Mouse (Mus musculus) ovary, adult 18-20 months (tissue): ENCODE data around the gene Fgfr2.

Source experiments
- DNase-seq: peaks from one replicate; pipeline ENCODE4 v3.0.0; 2022; ENCODE audit warnings: low spot score, mixed read lengths

Gene Fgfr2

GRCm38 (mm10) chr7:132657371-132658057 is 465.6 kb downstream of the Fgfr2 start:
- no peak for DNase-seq

DNA sequence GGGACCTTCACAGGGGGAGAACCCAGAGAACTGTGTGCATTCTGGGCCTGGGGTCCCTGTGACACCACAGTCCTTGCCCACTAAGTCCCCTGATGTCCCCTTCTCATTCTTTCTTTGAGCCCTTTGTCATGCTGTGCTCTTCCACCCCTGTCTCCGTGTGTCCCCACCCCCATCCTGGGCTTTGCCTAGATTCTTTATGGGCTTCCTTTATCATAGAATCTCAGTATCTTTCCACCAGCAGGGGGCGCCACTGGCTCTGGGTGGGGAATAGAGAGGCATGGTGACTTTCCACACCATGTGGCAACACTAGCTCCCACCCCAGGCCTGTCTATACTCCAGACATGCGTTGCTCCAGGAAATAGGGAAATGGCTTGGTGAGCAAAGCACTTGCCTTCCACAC is 466.6 kb downstream of the Fgfr2 start:
- DNase-seq: peak; percentile 47

DNA sequence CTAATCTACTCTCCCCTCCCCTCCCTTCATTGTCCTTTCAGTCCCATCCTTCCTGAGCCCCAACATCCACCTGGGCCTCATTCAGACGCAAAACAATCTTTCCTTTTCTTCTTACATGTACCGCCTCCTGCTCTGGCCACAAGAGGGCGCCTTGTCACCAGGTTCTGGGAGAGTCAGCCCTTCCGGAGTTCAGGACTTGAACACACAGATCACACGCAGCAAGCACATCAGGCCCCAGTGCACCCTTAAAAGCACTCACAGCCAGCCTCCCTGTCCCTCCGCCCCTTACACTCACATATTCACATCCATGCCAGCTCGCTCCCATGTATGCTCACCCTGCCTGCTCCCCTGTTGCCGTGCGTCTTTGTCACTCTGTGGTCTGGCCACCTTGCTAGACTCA is 467.1 kb downstream of the Fgfr2 start:
- peak; percentile 68 for DNase-seq

DNA sequence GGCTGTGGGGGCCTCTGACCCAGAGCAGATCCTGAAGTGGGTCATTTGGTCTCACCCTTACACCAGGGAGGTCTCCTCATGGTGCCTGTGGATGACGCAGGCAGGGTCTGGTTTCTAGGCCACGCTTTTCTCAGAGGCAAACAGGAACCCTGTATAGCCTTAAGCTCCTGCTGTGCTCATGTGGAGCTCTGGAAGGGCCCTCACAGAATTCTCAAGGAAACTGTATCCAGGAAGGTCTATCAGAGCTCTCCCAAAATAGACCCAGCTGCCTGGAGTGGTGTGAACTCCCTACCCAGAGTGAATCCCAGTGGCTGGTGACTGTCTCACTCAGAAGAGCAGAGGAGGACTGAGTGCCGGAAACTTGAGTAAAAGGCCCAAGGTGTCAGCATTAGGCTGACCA is 468.7 kb downstream of the Fgfr2 start:
- no peak for DNase-seq

- DNase-seq: no peak
Observed at GRCm38 (mm10) chr7:132646514-132646913, 476.6 kb downstream of the Fgfr2 start.

- no peak for DNase-seq
Observed at GRCm38 (mm10) chr7:132644605-132645279, 478.4 kb downstream of the Fgfr2 start.

GRCm38 (mm10) chr7:132641606-132642005 is 481.5 kb downstream of the Fgfr2 start:
- DNase-seq: no peak

- no peak for DNase-seq
Observed at GRCm38 (mm10) chr7:132640946-132641345, 482.2 kb downstream of the Fgfr2 start.

DNA sequence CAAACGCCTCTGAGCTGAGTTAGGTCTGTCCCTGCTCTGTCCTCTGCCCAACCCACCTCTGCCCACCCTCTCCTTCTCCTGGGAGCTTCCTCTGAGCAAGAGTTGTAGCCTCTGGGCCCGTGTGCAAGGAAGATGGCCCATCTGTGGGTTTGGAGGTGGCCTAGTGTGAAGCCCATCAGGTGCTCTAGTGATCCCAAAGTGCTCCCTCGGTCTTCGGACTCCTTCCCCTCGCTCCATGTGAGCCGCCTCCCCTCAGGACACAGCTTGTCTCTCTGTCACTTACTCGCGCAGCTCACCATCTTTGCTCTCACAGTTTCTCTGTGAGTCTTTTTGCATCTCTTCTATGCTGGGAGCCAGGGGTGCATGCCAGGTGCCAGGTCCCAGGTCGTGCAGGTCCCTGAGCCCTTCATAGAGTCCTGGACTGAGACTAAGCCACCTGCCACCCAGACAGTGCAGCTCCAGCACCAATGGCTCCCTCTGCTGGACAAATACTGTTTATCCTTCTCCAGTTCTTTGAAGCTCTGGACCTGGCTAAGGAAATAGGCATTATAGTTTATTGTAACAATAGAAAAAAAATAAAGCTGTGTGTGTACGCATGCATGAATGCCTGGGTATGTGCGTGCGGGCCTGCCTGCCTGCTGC is 484.6 kb downstream of the Fgfr2 start:
- no peak for DNase-seq

GRCm38 (mm10) chr7:132637292-132637691 is 485.9 kb downstream of the Fgfr2 start:
- no peak for DNase-seq

DNA sequence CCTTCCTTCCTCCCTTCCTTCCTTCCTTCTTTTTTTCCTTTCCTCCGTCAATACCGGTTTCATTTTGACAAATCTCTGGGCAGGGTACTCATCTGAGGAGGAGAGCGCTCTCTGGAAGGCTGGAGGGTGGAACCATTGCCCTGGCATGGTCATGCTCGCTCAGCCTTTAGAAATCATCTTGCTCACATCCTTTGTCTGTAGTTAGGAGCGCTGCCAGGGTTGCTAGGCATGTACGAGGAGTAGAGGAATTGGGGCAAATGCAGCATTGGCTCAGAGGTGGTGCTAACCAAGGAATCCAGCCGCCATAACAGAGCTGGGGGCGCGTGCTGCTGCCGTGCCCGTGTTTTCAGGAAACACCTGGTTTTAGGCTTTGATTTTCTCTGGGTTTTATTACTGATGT is 491.8 kb downstream of the Fgfr2 start:
- no peak for DNase-seq

GRCm38 (mm10) chr7:132627448-132627847 is 495.7 kb downstream of the Fgfr2 start:
- DNase-seq: no peak

- no peak for DNase-seq
Observed at GRCm38 (mm10) chr7:132626174-132626573, 497.0 kb downstream of the Fgfr2 start.

GRCm38 (mm10) chr7:132624161-132624560 is 499.0 kb downstream of the Fgfr2 start:
- DNase-seq: no peak

DNA sequence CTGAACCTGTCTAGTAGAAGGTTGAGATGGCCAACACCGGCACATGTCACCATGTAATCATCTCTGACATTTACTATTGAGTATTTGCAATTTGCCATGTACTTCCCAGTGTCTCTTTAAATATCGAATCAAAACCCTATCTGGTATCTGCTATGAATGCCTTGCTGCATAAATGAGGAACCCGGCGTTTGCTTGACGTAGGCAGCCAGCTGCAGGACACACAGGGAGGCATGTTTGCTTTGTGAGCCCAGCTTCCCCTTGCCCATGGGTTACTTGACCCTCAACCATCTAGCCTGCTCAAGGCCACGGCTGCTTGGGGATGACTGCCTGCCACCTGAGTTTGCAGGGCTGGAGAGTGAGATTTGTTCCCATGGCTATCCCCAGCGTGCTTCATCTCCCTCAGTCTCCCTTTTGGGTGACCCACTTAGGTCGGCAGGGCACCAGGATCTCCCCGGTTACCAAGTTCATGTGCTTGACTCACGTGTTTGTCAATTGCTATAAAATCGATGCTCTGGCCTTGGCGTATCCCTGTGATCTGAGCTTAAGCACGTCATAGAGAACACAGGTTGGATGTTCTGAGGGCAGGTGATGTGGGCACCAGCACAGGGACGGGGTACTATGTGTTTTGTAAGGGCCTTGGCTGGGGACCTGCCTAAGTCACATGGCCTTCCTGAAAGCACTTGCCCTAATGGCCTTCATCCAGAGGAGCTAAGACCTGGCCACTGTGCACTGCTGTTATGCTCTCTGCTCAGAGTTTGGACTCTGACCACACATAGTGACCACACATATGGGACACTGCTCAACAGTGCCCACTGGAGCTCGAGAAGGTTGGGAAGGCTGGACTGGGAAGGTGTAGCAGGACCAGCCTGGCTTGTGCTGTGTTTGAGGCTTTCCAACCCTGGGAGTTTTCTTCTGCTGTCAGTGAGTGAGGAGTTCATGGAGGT is 502.9 kb downstream of the Fgfr2 start:
- no peak for DNase-seq

DNA sequence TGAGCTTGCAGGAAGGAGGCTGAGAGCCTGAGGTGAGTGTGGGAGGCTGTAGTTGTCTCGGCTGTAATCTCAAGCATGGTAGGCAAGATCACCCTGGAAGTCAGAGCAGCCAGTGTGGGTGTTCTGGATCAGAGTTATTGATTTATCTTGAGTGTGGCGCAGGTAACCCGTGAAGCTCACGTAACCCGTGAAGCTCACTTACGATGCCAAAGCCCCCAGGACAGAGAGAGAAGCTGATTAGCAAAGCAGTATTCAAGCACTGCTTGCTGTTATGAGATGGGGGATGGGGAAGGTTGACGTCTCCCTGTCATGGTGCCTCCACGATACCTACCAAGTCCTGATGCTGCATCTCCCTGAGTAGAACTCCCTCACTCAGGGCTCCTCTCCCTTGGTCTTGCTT is 503.6 kb downstream of the Fgfr2 start:
- DNase-seq: no peak

DNA sequence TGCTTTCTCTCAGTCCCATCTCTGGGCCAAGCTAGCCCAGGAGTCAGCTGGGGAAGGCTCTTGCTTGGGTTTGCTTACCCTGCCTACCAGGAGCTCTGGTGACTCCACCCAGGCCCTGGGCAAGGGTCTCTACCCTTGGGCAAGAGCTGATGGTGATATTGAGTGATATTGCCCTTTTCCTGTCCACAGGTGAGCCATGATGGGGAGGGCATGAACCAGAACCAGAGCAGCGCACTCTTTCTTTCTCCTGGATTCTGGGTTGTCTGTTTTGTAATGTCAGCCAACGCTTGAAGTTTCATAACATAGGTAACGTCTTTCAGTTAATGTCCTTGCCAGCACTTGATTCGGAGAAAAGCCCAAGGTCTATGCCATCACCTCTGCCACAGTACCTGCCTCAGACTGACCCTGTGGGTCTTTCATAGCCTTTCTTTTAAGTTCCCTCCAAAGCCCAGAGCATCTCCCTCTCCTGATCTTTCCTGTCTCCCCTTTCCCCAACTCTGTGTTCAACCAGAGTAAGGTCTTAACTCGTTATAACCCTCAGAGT is 506.1 kb downstream of the Fgfr2 start:
- DNase-seq: no peak

DNA sequence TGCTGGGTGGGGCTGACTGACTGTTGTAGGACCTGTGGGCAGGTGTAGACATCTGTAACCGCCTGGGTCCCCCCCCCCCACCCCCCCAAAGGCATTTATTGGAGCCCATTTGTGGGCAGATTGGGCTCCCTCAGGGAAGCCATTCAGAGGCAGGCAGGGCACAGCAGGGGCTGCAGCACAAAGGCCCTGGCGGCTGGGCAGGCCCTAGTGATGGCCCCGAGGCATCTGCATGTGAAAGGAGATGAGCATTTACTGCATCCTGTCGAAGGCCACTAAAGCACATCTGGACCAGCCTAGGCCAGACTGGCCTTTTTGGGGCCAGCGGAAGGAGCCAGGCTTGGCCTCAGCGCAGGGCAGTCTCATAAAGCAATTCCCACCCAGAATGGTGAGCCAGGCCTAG is 506.8 kb downstream of the Fgfr2 start:
- no peak for DNase-seq

DNA sequence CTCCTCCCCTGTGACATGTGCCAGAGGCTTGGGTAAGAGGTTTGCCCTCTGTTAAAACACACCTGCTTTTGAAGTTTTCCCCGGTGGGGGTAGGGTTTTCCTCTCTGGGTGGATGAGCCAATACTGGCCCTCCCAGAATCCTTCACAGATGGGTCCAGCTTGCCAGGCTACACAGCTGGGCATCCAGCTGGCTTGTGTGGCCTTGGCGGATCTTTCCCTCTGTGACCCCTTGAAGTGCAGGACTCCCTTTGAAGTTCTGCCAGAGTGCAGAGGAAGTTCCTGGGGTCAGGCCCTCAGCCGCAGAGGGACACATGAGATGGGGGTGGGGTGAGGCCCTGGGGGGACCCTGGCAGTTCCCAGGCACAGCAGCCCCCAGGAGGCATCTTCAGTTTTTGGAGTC is 507.8 kb downstream of the Fgfr2 start:
- DNase-seq: peak; percentile 58

GRCm38 (mm10) chr7:132611530-132611929 is 511.6 kb downstream of the Fgfr2 start:
- DNase-seq: no peak

DNA sequence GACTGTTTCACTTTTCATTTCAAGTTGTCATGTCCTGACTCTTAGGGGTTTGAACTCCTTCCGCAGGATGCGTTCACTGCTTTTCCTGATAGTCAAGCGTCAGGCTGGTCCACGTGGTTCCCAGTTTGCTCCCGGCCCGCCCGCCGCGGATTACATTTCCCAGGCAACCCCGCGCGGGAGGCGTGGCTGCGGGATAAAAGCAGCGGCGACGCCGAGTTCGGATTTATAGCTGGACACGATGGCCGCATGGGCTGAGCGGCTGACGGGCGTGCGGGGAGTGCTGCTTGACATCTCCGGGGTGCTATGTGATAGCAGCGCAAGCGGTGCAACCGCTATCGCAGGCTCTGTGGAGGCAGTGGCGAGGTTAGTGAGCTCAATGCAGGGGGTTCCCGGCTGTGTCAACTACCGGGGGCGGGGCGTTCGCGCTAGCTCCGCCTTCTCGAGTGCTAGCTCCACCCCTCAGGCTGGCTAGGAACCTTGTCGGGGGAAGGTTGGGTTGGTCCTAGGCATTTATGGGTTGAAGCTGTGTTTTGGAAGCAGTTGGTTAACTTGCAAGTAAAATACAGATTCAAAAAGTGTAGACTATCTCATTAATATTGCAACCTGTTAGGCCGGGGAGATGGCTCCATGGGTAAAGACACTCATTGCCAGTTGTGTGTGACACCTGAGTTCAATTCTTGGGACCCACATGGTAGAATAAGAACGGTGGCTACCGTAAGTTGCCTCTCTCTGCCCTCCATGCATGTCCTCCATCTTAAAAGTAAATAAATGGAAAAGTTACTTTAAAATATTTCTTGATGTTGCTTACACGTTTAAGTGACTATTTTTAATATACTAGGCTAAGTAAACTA is 512.5 kb downstream of the Fgfr2 start, which contains the start of gene Lhpp:
Gene Lhpp, plus strand, starts transcription at position 171 of the 851 bp plus-strand sequence.
- DNase-seq: peak; percentile 69
